Mouse (Mus musculus): Measurements from ENCODE around the gene Zfp213. TPM values are rescaled to one million over a fixed set of nuclear protein-coding genes. Genes with fewer than 3 reads are reported as not detected.

Zfp213 gene
- polyA plus RNA-seq (2012; rRNA removed), result 3.4 and 3.7 TPM in 2 replicates

GRCm38 (mm10) chr17:23563595-23564367, at the start of gene Zfp213:
TSS of gene Zfp213 (minus strand) at chr17:23564238.

GRCm38 (mm10) chr17:23600641-23601622, 36.9 kb upstream of the Zfp213 start, which contains the start of gene Zscan10:
TSS of gene Zscan10 (plus strand) at chr17:23600856.

GRCm38 (mm10) chr17:23598582-23599552, 34.8 kb upstream of the Zfp213 start, which contains the start of gene Zfp13:
TSS of gene Zfp13 (minus strand) at chr17:23599487.

Other genes with a start within 250 kb of the Zfp213 start
- gene Vmn2r115, start 220.5 kb downstream of the Zfp213 start, polyA plus RNA-seq (2012; rRNA removed), result not detected in 2 replicates
- gene Vmn2r116, start 179.6 kb downstream of the Zfp213 start, polyA plus RNA-seq (2012; rRNA removed), result not detected in 2 replicates
- gene Vmn2r117, start 84.5 kb downstream of the Zfp213 start, polyA plus RNA-seq (2012; rRNA removed), result not detected in 2 replicates
- gene Zfp13, start 35.2 kb upstream of the Zfp213 start, polyA plus RNA-seq (2012; rRNA removed), result 2.8 and 3.6 TPM in 2 replicates
- 0.02 TPM in 1 of 2 replicates, not detected in the other for gene Zscan10, start 36.6 kb upstream of the Zfp213 start, polyA plus RNA-seq (2012; rRNA removed)
- 1.1 and 1.3 TPM in 2 replicates for gene Mmp25, start 81.0 kb upstream of the Zfp213 start, polyA plus RNA-seq (2012; rRNA removed)
- gene Bicdl2, start 96.3 kb upstream of the Zfp213 start, polyA plus RNA-seq (2012; rRNA removed), result 0.07 and 0.11 TPM in 2 replicates
- gene Hcfc1r1, start 109.4 kb upstream of the Zfp213 start, polyA plus RNA-seq (2012; rRNA removed), result 15.2 and 19.3 TPM in 2 replicates
- 12.8 and 12.9 TPM in 2 replicates for gene Thoc6, start 109.6 kb upstream of the Zfp213 start, polyA plus RNA-seq (2012; rRNA removed)
- gene Tnfrsf12a, start 113.2 kb upstream of the Zfp213 start, polyA plus RNA-seq (2012; rRNA removed), result 4.9 TPM in 2 replicates
- 2.8 and 3.0 TPM in 2 replicates for gene Cldn6, start 115.0 kb upstream of the Zfp213 start, polyA plus RNA-seq (2012; rRNA removed)
- gene Cldn9, start 119.8 kb upstream of the Zfp213 start, polyA plus RNA-seq (2012; rRNA removed), result 0.05 TPM in 2 replicates
- gene 1520401A03Rik, start 158.5 kb upstream of the Zfp213 start, polyA plus RNA-seq (2012; rRNA removed), result 0.02 and 0.05 TPM in 2 replicates
- 15.3 and 19.6 TPM in 2 replicates for gene Pkmyt1, start 162.1 kb upstream of the Zfp213 start, polyA plus RNA-seq (2012; rRNA removed)
- 2.7 and 3.4 TPM in 2 replicates for gene Paqr4, start 176.6 kb upstream of the Zfp213 start, polyA plus RNA-seq (2012; rRNA removed)
- not detected in 2 replicates for gene Kremen2, start 181.6 kb upstream of the Zfp213 start, polyA plus RNA-seq (2012; rRNA removed)
- 5.5 and 5.8 TPM in 2 replicates for gene Flywch1, start 207.4 kb upstream of the Zfp213 start, polyA plus RNA-seq (2012; rRNA removed)
- 1.1 and 1.3 TPM in 2 replicates for gene Flywch2, start 221.8 kb upstream of the Zfp213 start, polyA plus RNA-seq (2012; rRNA removed)
- 98.2 and 129 TPM in 2 replicates for gene Srrm2, start 226.3 kb upstream of the Zfp213 start, polyA plus RNA-seq (2012; rRNA removed)

Data from liver, embryonic 18 days (tissue).